Mouse (Mus musculus): Measurements from ENCODE around the gene Foxred2.

DNA sequence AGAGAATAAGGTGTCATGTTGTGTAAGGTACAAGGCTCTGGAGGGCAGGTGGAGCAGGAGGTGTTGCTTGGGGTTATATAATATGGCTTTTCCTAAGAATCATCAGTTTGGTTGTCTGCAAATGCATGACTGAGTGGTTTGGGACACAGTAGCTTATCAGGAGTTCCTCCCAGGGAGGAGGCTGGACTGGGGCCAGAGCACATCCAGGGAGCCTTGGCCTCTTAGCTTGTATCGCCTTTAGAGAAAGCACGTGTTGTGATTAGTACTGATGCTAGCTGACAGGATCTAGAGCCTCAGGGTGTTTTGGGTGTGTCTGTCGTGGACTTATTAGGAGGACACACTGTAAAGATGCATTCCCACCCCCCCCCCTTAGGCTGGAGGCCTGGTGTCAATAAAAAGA, 21.1 kb upstream of the Foxred2 start:
- TF ChIP-seq CTCF (IDR thresholded peaks at IDR 0.05) (no peak), EP300 (IDR thresholded peaks at IDR 0.05) (no peak)
